Mouse (Mus musculus): Measurements from ENCODE around the gene Prkca. TPM values are rescaled to one million over a fixed set of nuclear protein-coding genes. Genes with fewer than 3 reads are reported as not detected.
A peak's percentile ranks its signal among the peaks of the same experiment; 100 is the strongest.

The Prkca gene
- polyA plus RNA-seq, 1 experiment from 2014 or later: 13.5 TPM

DNA sequence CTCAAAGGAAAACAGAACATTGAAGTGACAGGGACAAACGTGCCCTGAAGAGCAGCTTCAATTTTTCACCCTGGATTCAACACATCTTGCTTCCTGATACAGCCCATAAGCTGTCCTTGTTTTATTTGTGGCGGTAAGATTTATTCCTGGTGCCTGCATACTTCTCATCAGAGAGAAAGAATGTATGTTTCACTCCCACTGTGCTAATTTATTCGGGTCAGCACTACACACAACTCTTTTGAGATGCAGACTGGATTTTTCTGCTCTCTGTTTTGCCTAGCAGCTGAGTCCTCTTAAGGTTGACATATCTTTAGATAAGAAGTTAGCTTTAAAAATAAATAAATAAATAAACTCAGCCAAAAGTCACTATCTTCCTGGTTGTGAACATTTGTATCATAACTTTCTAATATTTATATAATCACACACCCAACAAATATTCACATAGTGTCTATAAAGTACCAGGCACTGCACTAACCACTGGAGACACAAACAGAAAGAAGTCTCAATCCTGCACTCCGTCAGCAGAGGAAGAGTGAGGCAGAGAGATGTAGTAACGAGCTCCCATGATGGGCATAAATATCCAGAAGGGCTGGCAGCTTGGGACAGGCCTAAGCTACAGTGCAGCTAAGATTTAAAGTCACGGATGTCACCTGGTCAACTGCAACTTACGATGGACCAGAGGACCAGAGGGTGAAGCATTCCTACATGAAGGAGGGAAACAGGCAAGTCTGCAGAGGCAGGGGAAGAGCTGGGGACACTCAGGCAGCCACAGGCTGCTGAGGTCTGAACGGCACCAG is 9.9 kb downstream of the Prkca start:
- Histone ChIP-seq H3K4me2 (ENCODE audit: low read depth, low read length) (no peak overlapping the region), H3K9ac (ENCODE audit: low read depth, low read length) (no peak overlapping the region), H3K27ac (replicated peaks; ENCODE audit: low read depth, low read length) (no peak overlapping the region), H3K4me1 (ENCODE audit: control insufficient read depth, insufficient read depth, low read length) (0 out of 2 replicates have a peak, but pooled peaks cover 3% of the 10 kb centered on the region), H3K9me3 (ENCODE audit: control insufficient read depth, low read length) (no peaks in the 10 kb centered on the region), H3K27me3 (replicated peaks; ENCODE audit: control insufficient read depth, insufficient read depth, low read length) (no peaks in the 10 kb centered on the region), H3K4me3 (ENCODE audit: low read depth, low read length) (no peak overlapping the region), H3K36me3 (ENCODE audit: control insufficient read depth, insufficient read depth, low read length) (no peaks in the 10 kb centered on the region)
- no peak for DNase-seq (ENCODE audit: low spot score)
- WGBS: 64% methylated on average over 8 of the region's 8 CpGs
- no peak for ATAC-seq (ENCODE audit: low read depth)

DNA sequence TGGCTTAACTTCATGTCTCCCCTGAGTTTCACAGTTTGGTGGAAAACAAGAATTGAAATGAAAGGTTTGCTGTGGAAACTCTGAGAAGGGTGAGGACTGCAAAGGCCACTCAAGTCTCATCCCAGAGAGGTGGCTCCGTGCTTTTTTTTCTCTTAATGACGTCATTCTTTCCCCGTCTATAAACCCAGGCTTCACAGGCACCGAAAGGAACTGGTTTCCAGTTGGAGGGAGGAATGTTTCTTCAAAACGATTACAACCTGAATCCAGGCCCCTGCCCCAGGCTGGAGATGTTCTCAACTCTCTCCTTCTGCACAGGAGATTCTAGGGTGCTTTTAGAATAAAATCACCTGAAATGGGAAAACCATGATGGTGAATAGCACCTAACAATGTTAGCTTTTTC is 10.7 kb downstream of the Prkca start:
- Histone ChIP-seq H3K27ac (replicated peaks; ENCODE audit: low read depth, low read length) (no peak overlapping the region), H3K9me3 (ENCODE audit: control insufficient read depth, low read length) (no peaks in the 10 kb centered on the region), H3K9ac (ENCODE audit: low read depth, low read length) (no peak overlapping the region), H3K27me3 (replicated peaks; ENCODE audit: control insufficient read depth, insufficient read depth, low read length) (no peaks in the 10 kb centered on the region), H3K4me1 (ENCODE audit: control insufficient read depth, insufficient read depth, low read length) (0 out of 2 replicates have a peak, but pooled peaks cover 3% of the 10 kb centered on the region), H3K4me3 (ENCODE audit: low read depth, low read length) (no peak overlapping the region), H3K4me2 (ENCODE audit: low read depth, low read length) (no peak overlapping the region), H3K36me3 (ENCODE audit: control insufficient read depth, insufficient read depth, low read length) (no peaks in the 10 kb centered on the region)
- DNase-seq (ENCODE audit: low spot score) (no peak), ATAC-seq (ENCODE audit: low read depth) (no peak)
- WGBS: 53% methylated on average over 5 of the region's 5 CpGs

DNA sequence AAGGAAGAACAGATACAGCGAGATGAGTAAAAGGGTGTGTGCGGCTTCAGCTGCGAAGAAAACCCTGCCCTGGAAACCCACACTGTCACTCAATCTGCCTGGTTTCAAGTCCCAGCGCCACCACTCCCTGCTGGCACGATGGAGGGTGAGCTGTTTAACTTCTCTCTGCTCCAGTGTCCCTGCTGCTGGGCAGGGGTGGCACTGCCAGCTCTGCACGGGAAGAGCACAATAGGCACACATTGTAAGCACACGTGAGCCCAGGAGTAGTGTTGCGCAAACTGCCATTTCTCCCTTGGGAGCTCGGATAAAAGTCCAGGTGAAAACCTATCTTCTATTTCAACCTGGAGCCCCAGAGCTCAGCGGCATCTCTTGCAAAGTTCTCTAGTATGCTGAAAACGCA is 12.9 kb downstream of the Prkca start:
- ATAC-seq (ENCODE audit: low read depth) (no peak), DNase-seq (ENCODE audit: low spot score) (peak; percentile 38)
- no peaks in the 10 kb centered on the region for H3K9me3 ChIP-seq (ENCODE audit: control insufficient read depth, low read length)
- H3K27ac ChIP-seq (replicated peaks; ENCODE audit: low read depth, low read length): no peak overlapping the region
- no peaks in the 10 kb centered on the region for H3K4me1 ChIP-seq (ENCODE audit: control insufficient read depth, insufficient read depth, low read length)
- H3K36me3 ChIP-seq (ENCODE audit: control insufficient read depth, insufficient read depth, low read length): no peaks in the 10 kb centered on the region
- WGBS: 82% methylated on average over 11 of the region's 11 CpGs
- H3K9ac ChIP-seq (ENCODE audit: low read depth, low read length): no peak overlapping the region
- H3K4me3 ChIP-seq (ENCODE audit: low read depth, low read length): no peak overlapping the region
- no peaks in the 10 kb centered on the region for H3K27me3 ChIP-seq (replicated peaks; ENCODE audit: control insufficient read depth, insufficient read depth, low read length)
- H3K4me2 ChIP-seq (ENCODE audit: low read depth, low read length): no peak overlapping the region

DNA sequence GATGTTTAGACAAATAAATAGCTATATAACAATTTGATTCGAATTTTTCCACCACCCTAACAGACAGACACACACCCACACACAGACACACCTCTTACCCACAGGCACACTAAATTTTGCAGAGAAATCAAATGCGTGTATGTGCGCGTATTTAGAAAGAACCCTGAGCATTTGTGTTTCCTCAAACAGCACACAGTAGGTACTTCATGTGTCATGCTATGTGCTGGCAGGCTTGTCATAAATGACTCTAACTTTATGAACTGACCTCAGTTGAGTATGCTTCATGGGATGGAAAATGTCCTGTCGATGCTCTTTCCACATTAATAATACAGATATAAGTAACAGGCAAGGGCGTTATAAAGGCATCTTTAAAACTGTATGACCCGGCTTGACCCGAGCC is 17.8 kb downstream of the Prkca start:
- WGBS: 70% methylated on average over 8 of the region's 8 CpGs
- no peak overlapping the region for H3K4me3 ChIP-seq (ENCODE audit: low read depth, low read length)
- H3K9ac ChIP-seq (ENCODE audit: low read depth, low read length): no peak overlapping the region
- H3K36me3 ChIP-seq (ENCODE audit: control insufficient read depth, insufficient read depth, low read length): no peaks in the 10 kb centered on the region
- H3K9me3 ChIP-seq (ENCODE audit: control insufficient read depth, low read length): no peaks in the 10 kb centered on the region
- H3K4me2 ChIP-seq (ENCODE audit: low read depth, low read length): no peak overlapping the region
- ATAC-seq (ENCODE audit: low read depth) (no peak), DNase-seq (ENCODE audit: low spot score) (no peak)
- H3K27me3 ChIP-seq (replicated peaks; ENCODE audit: control insufficient read depth, insufficient read depth, low read length): no peaks in the 10 kb centered on the region
- H3K4me1 ChIP-seq (ENCODE audit: control insufficient read depth, insufficient read depth, low read length): no peaks in the 10 kb centered on the region
- no peak overlapping the region for H3K27ac ChIP-seq (replicated peaks; ENCODE audit: low read depth, low read length)

DNA sequence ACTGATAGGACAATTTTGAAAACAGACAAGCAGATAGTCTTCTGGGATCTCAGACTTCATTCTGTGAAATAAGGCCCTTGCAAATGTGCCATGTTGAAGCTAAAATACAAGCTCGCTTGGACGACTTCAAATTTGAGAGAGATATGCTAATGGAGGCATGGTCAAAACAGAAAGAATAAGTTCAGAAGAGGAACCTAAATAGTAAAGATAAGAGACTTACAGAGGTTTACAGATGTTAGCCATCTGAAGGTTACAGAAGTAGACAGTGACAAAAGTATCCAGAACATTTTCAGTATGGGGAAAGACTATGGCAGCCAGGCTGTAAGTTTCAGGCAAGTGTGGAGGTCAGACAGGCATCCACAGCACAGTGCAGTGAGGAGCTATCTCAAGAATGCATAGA is 21.6 kb downstream of the Prkca start:
- Histone ChIP-seq H3K4me3 (ENCODE audit: low read depth, low read length) (no peak overlapping the region), H3K36me3 (ENCODE audit: control insufficient read depth, insufficient read depth, low read length) (no peaks in the 10 kb centered on the region)
- 87% methylated on average over 2 of the region's 2 CpGs for WGBS

DNA sequence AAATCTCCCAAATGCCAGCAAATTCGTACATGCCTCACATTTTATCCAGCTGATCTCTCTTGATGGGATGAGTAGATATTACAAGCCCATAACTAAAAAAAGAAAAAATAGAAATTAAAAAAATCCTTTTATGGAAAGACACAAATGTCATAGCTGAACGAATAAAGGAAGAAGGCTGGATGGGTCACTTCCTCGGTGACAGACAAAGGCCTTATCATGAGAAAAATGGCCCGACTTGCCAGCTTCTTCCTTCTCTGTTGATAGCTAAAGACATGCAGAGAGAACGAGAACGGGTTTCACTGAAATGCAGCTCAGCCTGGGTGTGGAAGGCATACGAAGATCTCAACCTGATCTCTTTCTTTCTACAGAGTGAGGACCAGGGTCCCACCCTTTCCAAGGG is 23.2 kb downstream of the Prkca start:
- Histone ChIP-seq H3K9ac (ENCODE audit: low read depth, low read length) (no peak overlapping the region), H3K27me3 (replicated peaks; ENCODE audit: control insufficient read depth, insufficient read depth, low read length) (no peaks in the 10 kb centered on the region), H3K4me3 (ENCODE audit: low read depth, low read length) (no peak overlapping the region), H3K9me3 (ENCODE audit: control insufficient read depth, low read length) (no peaks in the 10 kb centered on the region), H3K36me3 (ENCODE audit: control insufficient read depth, insufficient read depth, low read length) (no peaks in the 10 kb centered on the region), H3K27ac (replicated peaks; ENCODE audit: low read depth, low read length) (no peak overlapping the region), H3K4me1 (ENCODE audit: control insufficient read depth, insufficient read depth, low read length) (peaks cover 4% of the 10 kb centered on the region; the same call in 1 of the 2 replicates), H3K4me2 (ENCODE audit: low read depth, low read length) (no peak overlapping the region)
- ATAC-seq (ENCODE audit: low read depth): no peak
- no peak for DNase-seq (ENCODE audit: low spot score)
- 83% methylated on average over 7 of the region's 7 CpGs for WGBS

More for the DNA sequence above, 21.6 kb downstream of the Prkca start:
- H3K27me3 ChIP-seq (replicated peaks; ENCODE audit: control insufficient read depth, insufficient read depth, low read length): no peaks in the 10 kb centered on the region
- peaks cover 4% of the 10 kb centered on the region; the same call in 1 of the 2 replicates for H3K4me1 ChIP-seq (ENCODE audit: control insufficient read depth, insufficient read depth, low read length)
- H3K4me2 ChIP-seq (ENCODE audit: low read depth, low read length): no peak overlapping the region
- H3K9me3 ChIP-seq (ENCODE audit: control insufficient read depth, low read length): no peaks in the 10 kb centered on the region
- no peak overlapping the region for H3K9ac ChIP-seq (ENCODE audit: low read depth, low read length)
- no peak overlapping the region for H3K27ac ChIP-seq (replicated peaks; ENCODE audit: low read depth, low read length)
- DNase-seq (ENCODE audit: low spot score) (no peak), ATAC-seq (ENCODE audit: low read depth) (no peak)

DNA sequence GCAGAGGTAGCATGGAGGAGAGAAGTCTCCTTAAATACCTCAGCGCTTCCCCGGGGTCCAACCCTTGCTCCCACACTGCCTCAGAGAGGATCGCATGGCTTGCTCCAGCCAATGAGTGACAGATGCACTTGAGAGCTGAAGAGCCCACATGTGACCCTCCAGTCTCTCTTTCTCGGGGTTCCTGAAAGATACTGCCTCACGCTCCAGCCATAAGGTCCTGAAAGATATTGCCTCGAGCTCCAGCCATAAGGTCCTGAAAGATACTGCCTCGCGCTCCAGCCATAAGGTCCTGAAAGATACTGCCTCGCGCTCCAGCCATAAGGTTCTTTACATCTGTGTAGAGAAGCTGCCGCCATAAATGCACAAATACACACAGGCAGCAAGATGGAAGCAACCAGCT is 24.6 kb downstream of the Prkca start:
- no peak for DNase-seq (ENCODE audit: low spot score)
- Histone ChIP-seq H3K9me3 (ENCODE audit: control insufficient read depth, low read length) (no peaks in the 10 kb centered on the region), H3K27ac (replicated peaks; ENCODE audit: low read depth, low read length) (no peak overlapping the region), H3K4me1 (ENCODE audit: control insufficient read depth, insufficient read depth, low read length) (peaks cover 4% of the 10 kb centered on the region), H3K4me2 (ENCODE audit: low read depth, low read length) (no peak overlapping the region), H3K36me3 (ENCODE audit: control insufficient read depth, insufficient read depth, low read length) (no peaks in the 10 kb centered on the region), H3K9ac (ENCODE audit: low read depth, low read length) (no peak overlapping the region), H3K4me3 (ENCODE audit: low read depth, low read length) (no peak overlapping the region), H3K27me3 (replicated peaks; ENCODE audit: control insufficient read depth, insufficient read depth, low read length) (no peaks in the 10 kb centered on the region)
- no peak for ATAC-seq (ENCODE audit: low read depth)
- WGBS: 84% methylated on average over 11 of the region's 11 CpGs

DNA sequence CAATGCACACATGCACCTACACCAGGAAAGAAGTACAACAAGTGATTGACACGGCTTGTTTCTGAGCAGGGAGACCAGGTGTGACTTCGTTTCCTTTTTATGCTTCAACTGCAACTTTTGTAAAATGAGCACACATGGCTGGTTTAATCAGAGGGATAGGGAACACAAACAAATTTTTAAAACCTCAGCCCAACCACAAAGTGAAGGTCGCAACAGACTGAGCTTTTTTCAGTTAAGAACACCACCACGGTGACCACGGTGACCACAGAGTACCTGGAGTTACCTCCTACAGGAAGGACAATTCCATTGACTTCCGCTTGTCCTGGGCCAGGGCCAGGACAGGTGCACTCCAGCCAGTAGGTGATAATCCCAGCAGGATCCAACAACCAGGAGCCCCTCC is 25.9 kb downstream of the Prkca start:
- WGBS: 60% methylated on average over 6 of the region's 6 CpGs
- Histone ChIP-seq H3K27ac (replicated peaks; ENCODE audit: low read depth, low read length) (no peak overlapping the region), H3K9ac (ENCODE audit: low read depth, low read length) (no peak overlapping the region), H3K36me3 (ENCODE audit: control insufficient read depth, insufficient read depth, low read length) (no peaks in the 10 kb centered on the region), H3K4me3 (ENCODE audit: low read depth, low read length) (no peak overlapping the region), H3K27me3 (replicated peaks; ENCODE audit: control insufficient read depth, insufficient read depth, low read length) (no peaks in the 10 kb centered on the region), H3K9me3 (ENCODE audit: control insufficient read depth, low read length) (no peaks in the 10 kb centered on the region), H3K4me2 (ENCODE audit: low read depth, low read length) (no peak overlapping the region), H3K4me1 (ENCODE audit: control insufficient read depth, insufficient read depth, low read length) (peaks cover 4% of the 10 kb centered on the region)
- DNase-seq (ENCODE audit: low spot score): no peak
- ATAC-seq (ENCODE audit: low read depth): no peak

DNA sequence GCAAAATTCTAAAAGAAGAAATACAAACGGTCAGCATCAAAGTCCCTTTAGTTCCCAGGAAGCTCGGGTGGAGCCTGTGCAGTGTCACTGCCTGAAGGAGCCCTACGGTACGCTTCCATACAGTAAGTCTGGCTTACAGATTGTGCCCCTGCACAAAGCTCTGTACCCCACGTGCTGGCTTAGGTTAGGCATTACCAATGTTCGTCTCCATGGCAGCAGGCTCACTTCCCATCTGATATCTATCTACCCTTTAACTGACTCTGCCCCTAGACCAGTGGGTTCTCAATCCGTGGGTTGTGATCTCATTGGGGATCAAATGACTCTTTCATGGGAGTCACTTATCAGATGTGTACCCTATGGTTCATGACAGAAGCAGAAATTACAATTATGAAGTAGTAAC is 28.0 kb downstream of the Prkca start:
- H3K4me2 ChIP-seq (ENCODE audit: low read depth, low read length): no peak overlapping the region
- WGBS: 70% methylated on average over 7 of the region's 7 CpGs
- no peaks in the 10 kb centered on the region for H3K36me3 ChIP-seq (ENCODE audit: control insufficient read depth, insufficient read depth, low read length)
- peaks cover 4% of the 10 kb centered on the region for H3K4me1 ChIP-seq (ENCODE audit: control insufficient read depth, insufficient read depth, low read length)
- no peak overlapping the region for H3K27ac ChIP-seq (replicated peaks; ENCODE audit: low read depth, low read length)
- H3K4me3 ChIP-seq (ENCODE audit: low read depth, low read length): no peak overlapping the region
- DNase-seq (ENCODE audit: low spot score) (no peak), ATAC-seq (ENCODE audit: low read depth) (no peak)
- H3K9me3 ChIP-seq (ENCODE audit: control insufficient read depth, low read length): no peaks in the 10 kb centered on the region
- H3K9ac ChIP-seq (ENCODE audit: low read depth, low read length): no peak overlapping the region
- no peaks in the 10 kb centered on the region for H3K27me3 ChIP-seq (replicated peaks; ENCODE audit: control insufficient read depth, insufficient read depth, low read length)

Data from embryonic facial prominence, embryonic 14.5 days (tissue).